Mouse (Mus musculus) testis, adult 2 months (tissue): ENCODE measurements around the gene Zfp143.

ENCODE experiments used
- CTCF ChIP-seq: fragments of 200-500 bp; IDR thresholded peaks from 2 replicates; pipeline ENCODE4 v1.5.1; 2012; ENCODE audit warnings: low read depth, mild to moderate bottlenecking, inconsistent platforms, low read length, moderate library complexity; ENCODE audit not compliant: control insufficient read depth, insufficient read depth, insufficient replicate concordance
- POLR2A ChIP-seq: fragments of 200-500 bp; IDR thresholded peaks from 2 replicates; pipeline ENCODE4 v1.6.1; 2012; ENCODE audit warnings: low read depth, mild to moderate bottlenecking, inconsistent platforms, low read length, moderate library complexity; ENCODE audit not compliant: control insufficient read depth

DNA sequence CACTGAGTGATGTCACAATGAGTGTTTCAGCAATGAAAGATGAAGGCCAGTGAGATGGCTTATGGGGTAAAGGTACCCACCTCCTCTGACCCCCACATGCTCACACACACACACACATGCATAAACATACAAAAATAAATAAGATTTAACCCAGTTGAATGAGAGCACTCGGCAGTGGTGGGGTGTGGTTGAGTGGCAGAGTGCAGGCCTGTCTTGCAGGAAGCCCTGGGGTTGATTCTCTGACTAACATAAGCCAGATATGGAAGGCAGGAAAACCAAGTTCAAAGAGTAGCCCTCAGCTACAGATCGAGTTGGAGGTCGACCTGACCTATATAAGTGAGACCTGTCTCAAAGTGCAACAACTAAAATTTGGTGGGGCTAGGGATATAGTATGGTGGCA, 45.6 kb downstream of the Zfp143 start:
- TF ChIP-seq POLR2A = no peak
- TF ChIP-seq CTCF = no peak
